Mouse (Mus musculus) frontal cortex, postnatal 10 days (tissue): ENCODE measurements around the gene Kif3a.

Experiments
- DNase-seq, 2 experiments: peaks; one replicate each; pipeline ENCODE4 v3.0.0; 2022; ENCODE audit warnings: low spot score in 2 of 2, mixed read lengths in 1 of 2

The Kif3a gene

DNA sequence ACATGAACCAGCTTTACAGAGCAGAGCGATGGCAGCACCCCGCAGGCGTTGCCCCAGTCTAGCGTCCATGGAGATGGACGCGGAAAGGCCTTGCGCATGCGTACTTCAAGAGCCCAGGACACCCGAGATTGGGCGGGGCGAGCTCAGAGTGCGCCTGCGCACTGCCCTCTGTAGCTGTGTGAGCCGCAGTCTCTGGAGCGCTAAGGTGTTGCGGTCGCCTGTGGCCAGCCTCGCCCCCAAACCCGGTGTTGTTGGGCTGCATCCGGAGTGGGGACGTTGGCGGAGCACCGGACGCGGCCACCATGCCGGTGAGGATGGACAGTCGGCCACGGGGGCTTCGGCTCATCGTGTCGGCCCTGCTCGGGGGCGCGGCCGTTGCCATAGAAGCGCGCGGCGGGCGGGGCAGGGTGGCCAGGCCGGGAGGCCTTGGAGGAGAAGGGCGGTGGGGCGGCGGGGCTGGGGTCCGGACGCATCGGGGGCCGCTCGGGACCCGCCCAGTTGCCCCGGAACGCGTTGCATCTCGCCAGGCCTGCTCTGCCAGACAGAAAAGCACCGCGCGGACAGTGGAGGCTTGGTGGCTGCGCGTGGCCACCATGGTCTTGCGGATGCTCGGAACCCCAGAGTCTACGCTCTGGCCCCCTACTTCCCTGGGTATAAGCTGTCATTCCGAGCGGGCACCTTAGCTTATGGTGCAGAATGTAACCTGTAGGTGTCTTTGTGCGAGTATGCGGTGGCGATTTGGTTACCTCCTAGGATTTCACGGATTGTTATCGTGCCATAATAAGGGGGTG lies at the start of gene Kif3a:
Kif3a (plus strand) TSS at position 156 of the 791 bp plus-strand sequence.
- DNase-seq: peak; percentile 91 to 93

DNA sequence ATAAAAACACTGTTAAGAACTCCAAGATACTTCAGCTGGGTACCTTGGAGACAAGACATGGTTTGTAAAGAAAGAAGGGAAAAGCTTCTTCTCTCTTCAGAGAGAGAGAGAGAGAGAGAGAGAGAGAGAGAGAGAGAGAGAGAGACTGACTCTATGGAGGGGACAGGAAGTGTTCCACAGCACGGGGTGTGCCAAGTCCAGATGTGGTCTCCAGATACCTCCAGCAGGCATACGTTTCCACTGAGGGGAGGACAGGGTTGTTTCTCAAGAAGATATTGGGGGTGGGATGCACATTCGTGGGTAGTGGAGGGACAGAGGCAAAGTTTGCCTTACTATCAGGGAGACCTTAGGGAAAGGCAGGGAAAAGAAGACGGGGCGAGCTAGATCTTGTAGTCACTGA lies 48.4 kb upstream of the Kif3a start:
- no peak for DNase-seq

DNA sequence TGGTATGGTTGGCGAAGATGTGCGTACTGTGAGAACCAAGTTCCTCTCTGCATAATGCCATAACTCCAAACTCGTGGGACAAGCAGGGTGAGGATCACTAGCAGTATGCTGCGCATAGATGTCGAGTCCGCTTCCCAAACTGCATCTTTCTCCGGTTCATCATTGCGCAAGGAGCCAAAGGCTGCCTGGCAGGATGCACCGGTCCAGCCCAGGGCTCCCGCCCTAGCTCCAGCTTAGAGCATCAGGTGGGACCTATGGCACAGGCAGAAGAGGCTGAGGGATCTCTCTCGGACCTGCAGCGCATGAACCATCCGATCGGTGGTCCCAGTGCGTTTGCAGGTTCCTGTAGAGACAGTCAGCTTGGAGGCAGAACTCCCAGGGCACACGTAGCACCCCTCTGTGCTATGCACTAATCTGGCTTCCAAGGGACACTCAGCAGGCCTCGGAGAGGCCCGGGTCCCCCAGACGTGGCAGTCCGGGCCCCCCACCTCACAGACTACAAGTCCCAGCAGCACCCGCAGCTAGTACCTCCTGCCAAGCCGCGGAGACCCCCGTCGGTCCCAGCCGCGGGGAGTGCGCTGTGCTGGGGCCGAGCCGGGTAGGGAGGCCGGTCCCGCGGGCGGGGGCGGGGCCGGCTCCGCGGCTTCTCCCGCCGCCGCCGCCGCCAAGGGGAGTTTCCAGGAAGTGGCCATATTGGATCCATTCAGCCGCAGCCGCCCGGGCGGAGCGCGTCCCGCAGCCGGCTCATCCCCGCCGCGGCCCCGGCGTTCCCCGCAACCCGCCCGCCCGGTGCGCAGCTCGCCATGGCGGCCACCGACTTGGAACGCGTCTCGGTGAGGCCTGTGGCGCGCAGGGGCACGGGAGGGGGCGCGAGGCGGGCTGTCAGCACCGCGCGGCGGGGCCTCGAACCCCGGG lies 47.7 kb upstream of the Kif3a start, which contains the start of gene Sept8:
Sept8 (plus strand) TSS at position 51 of the 915 bp plus-strand sequence.
- peak; percentile 62 to 69 for DNase-seq

DNA sequence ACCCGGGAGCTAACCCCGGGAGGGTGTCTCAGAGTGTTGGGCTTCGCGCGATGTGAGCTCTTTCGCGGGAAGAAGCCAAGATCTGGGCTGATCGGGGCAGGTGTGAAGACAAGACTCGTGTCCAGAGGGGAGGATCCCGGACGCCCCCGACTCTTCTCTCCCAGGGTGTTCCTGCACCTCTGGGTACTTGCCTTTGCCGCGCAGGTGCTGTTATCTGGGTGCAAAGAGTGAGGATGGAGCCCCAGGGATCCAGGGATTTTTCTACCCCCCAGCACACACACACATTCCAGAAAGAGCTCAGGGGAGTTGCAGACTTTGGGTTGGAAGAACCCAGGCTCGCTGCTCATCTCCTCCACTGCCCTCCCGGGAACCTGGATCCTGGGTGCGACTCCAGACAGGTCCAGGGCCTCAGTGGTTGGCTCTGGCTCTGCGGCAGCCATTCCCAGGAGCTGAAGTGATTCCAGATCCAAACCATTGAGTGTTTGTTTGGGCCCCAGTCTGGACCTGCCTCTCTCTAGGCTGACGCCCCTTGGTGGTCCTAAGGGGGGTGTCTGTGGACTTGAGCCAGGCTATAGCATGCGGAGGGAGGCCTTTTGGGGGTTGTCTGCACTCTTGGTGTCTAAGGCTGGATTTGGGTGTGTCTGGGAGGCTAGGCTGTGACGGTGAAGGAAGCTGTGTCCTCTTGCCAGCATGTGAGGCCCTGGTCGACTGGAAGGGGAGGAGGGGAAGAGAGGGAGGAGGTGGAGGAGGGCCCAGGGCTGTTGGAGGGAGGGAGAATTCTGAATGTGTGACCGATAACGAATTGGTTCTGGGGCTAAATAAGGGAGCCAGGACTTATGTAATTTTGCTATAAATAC lies 46.8 kb upstream of the Kif3a start:
- peak; percentile 58 to 74 for DNase-seq

DNA sequence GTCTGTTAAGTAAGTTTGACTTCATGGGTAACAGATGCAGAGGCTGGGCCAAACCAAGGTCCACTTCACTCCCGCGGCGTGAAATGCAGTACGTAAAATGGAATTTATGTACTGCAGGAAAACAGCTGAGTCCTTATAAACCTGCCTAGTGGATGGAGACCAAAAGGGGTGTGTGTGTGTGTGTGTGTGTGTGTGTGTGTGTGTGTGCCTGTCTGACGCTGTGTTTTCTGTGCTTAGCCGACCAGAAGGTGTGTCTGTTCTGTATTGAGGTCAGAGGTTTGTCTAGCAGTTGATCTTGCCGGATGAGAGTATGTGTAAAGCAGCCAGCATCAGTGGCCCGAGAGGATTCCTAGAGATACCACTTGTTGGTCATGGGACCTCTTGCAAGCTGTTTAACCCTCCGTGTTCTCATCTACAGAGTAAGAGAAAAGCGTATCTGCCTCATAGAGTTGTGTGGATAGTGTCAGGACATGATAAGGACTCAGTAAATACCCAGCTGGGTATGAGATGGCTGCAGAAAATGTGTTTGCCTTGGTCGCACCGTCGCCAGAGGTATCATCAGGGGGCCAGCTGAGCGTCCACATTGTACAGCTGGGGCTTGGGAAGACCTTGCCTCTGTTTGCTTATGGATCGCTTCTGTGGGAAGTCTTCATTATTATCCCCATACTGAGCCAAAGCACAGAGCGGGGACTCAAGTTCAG lies 45.9 kb upstream of the Kif3a start:
- no peak for DNase-seq

DNA sequence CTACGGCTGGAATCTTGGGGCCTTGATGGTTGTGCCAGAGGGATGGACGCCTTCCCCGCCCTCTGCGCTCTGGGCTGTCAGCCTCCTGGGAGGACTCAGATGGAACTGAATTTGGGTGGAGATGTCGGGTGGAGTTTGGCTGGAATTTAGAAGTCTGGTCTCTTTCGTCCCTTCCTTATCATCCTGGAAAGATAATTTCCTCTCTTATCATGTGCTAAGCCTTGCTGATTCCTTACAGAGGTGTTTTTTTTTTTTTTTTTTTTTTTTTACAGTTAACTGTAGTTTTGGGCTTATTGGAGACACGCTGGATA lies 45.4 kb upstream of the Kif3a start:
- no peak for DNase-seq

DNA sequence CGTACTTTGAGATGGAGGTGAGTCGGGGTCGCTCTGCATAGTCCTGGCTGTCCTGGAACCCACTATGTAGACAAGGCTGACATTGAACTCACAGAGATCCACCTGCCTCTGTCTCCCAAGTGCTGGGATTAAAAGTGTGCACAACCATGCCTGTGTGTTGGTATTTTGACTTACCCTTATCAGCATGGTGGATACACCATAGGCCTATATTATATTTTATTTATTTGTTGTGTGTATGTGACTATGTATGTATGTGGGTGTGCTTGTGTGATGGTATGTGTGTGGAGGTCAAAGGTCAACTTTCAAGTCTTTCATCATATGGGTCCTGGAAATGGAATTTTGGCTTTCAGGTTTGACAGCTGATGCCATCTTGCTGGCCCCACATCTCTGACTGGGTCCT lies 44.8 kb upstream of the Kif3a start:
- DNase-seq: no peak

DNA sequence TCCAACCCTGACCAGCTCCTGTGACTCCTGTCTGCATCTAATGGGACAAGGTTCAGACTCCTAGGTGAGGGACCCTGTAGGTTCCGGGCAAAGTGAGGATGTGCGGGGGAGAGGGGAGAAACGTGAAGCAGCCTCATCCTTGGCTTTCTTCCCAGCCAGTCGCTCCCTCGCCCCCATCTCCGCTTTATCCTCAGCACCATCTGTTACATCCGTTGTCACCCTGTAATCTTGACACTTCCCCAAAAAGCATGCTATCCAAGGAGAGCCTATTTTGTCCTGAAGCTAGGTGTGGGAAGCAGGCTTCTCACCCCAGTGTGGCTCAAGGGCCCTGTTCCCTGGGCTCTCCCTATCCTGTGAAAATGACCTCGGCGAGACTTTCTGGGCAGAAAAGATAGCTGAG lies 44.2 kb upstream of the Kif3a start:
- DNase-seq: peak; percentile 54 to 62

DNA sequence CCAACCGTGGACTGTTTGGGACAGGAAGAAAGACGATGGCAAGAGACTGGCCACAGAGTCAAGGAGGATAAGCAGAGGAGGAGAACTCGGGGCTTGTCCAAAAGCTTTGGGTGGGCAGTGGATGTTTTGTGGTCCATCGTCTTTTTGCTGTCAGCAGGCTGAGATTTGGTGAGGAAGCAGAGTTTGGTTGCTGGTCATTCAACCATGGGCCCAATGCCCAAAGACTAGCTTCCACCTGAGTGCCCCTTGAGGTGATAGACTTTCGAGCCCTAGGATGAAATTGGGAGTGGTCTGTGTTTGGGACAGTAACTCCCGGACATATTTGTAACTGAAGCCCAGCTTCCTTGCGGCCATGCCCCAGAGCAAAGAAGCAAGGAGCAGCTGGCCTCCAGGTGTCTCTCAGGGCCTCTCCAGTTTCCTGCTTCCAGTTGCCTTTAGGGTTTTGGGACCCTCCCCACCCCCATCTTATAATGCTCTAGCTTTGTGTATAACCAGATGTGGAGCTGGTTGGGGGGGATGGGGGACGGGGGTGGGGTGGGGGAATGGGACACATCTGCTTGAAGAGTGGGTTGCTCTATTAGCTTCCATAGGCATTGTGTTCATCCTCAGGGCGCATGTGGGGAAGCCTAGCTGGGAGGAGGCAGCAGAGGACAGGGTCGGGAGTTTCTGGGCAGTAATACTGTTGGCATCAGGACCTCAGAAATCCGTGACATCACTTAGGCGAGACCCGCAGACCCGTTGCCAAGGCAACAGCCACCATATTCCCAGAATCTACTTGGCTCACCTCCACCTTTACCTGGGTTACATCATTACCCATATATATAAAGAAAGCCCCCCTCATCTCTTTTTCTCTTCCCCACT lies 43.4 kb upstream of the Kif3a start:
- DNase-seq: no peak

DNA sequence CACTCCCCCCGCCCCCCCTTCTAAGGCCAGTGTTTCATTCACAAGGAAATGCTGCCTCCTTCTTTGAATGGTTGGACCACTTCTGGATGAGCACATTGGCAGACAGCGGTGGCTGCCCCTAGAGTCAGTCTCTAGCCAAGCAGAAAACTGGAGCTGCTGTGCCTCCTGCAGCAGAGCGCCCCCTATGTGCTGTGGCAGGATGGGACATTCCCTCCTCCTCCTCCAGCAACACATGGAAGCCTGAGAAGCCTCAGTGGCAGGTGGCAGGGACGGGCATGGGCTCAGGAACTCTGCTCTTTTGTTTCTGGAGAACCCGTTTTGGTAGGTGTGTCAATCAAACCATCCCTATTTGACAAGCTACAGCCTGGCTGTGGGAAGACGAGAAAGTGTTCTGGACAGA lies 42.3 kb upstream of the Kif3a start:
- DNase-seq: peak in 1 of 2 experiments; percentile 37

DNA sequence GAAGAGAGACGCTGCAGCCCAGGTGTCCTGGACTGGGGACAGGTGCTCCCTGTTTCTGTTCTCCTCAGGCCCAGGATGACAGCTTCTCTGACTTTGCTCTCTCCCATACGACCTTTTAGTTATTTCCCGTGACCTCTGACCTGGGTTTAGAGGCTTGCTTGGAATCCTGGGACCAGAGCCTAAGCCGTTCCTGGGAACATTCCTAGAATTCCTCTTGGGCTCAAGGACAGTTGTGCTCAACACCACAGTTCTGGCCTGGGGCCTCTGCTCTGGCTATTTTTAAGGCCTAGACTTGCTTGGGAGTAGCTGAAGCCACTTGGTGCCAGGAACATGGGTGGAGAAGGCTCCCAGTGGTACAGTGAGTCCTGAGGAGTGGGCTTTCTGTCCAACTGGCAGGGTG lies 41.7 kb upstream of the Kif3a start:
- DNase-seq: no peak

DNA sequence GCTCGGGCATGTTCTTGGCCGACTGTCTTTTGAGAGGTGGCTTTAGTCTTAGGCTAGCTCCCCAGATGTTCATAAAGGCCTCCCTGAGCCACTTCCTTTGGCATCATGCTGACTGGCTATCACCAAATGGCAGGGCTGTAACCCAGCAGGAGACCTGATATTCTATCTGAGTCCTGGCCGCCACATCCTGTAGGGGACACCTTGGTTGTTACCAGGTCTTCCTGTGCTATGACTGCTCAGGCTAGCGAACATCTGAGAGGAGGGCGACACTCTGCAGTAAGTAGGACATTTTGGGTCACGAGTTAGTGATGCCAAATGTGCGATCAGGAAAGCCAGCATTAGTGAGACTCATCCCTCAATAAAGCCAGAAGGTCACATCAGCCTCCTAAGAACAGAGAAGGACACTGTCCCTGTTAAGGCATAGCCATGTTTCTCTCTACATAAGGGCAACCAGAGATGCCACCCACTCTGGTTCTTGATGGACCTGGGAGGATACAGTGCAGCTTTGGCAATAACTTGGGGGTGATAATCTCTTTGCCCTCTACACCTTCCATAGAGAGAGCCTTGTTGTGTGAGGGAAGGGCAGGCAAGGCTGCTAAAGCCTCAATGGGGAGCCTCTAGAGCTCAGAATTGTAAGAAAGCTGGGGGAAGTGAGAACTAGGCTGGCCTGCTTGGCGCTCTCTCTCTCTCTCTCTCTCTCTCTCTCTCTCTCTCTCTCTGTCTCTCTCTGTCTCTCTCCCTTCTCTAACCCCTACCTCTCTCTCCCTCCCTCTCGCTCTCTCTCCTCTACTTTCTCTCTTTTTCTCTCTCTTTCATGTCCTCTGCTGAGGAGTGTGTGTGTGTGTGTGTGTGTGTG lies 38.6 kb upstream of the Kif3a start:
- DNase-seq: no peak

DNA sequence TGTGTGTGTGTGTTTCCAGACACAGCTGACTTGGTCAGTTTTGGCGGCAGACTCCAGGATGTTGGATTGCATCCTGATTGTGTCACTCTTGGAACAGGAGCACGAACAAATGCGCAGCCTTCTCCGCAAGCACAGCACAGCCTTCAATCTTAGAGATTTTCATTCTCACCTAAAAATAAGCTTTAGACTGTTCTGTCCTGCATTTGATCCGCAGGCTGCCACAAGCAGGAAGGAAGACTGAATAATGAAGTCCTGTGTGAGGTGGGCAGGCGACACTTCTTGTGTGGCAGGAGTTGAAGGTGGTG lies 38.0 kb upstream of the Kif3a start:
- no peak for DNase-seq

DNA sequence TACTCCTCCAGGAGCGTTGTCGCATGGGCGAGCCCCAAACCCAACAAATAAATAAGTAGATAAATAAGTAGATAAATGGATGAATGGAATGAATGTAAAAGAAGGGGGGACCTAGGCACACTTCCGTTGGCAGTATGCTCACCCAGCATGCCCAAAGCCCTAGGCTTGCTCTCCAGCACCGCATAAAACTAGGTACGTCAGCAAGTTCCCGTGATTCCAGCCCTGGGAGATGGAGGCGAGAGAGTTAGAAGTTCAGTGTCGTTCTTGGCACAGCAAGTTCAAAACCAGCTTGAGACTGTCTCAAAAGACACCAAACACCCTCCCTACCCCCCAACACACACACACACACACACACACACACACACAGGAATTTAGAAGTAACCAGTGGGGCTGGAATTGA lies 37.2 kb upstream of the Kif3a start:
- no peak for DNase-seq

DNA sequence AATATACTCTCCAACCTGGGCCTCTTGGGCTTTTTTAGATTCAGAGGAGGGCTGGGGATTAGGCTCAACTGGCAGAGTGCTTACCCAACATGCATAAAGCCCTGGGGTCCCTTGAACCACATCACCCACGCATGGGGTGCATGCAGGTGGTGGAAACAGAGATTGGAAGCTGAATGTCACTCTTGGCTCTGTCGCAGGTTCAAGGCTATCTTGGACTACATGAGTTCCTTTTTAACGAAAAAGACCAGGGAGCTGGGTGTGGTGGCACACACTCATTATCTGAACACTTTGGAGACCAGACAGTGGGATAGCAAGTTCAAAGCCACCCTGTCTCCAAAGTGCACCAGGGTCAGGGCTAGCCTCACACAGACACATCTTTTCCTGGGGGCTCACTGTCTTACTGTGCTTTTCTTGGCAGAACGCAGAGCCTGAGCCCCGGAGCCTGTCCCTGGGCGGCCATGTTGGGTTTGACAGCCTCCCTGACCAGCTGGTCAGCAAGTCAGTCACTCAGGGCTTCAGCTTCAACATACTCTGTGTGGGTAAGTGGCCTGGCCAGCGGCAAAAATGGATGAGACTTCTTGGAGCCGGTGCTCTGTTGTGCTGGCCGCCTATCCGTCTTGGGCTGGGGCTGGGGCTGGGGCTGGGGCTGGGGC lies 35.5 kb upstream of the Kif3a start:
- no peak for DNase-seq

DNA sequence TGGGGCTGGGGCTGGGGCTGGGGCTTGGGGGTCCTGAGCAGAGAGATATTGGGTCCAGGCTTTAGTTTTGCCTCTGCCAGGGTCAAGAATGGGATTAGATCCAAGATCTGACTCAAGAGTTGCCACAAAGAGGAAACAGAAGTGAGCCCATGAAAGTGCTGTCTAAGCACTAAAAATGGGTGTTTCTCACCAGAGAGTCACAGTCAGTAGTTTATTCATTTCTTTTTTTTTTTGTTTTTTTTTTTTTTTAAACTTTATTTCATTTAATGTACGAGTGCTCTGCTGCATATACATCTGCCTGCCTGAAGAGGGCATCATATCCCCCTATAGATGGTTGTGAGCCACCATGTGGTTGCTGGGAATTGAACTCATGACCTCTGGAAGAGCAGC lies 35.0 kb upstream of the Kif3a start:
- no peak for DNase-seq

DNA sequence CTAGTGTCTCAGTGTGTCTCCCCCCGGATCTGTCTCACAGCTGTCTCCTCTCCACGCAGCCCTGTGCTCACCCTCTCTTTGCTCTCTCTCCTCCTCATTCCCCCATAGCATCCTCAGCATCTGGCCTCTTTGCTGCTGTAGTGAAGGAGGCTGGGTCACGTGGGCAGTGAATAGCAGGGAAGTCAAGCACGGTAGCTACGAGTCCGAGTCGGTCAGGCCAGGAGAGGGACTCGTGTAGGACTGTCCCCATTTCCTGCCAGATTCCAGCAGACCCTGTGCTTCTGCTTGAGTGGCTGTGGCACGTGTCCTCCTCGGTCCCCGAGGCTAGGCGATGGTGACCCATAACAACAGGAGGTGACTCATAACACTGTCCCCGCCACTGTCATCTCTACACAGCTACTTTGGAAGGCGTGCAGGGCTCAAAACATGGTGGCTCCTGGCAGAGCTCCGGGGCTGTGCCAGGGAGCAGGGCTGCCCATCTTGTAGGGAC lies 28.1 kb upstream of the Kif3a start:
- no peak for DNase-seq

DNA sequence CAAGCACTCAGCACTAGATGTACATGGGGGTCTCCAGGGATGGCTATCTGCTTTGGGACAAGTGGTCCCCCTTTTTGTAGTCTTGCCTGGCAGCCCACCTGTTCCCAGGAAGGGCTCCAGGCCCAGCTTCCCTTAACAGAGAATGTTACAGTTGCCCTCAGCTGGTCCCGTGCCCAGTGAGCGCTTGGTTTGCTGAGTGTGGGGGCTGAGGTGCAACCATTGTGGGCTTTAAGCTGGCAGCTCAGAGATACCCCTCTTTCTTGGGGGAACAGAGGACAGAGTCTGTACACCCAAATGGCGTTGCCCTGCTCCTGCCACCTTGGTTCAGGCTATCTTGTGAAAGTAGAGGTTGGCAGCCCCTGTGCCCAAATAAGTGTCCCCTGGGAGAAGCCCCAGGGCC lies 26.8 kb upstream of the Kif3a start:
- DNase-seq: no peak

DNA sequence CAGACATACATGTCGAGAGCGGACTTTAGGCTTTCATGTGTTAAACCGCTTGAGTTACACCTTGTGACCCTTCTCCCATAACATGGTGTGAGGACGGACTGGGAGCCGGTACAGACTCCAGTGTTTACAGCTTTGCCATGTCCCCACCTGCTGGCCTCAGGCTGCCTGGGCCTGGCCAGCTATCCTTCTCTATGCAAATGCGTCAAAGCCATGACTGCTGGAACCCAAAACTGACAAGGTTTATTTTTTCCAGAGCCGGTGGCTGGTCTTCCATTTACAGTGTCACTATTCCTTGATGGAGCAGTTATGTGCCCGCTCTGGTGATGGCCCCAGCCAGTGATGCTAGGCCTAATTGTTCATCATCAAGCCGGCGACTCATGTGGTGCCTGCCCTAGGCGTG lies 26.0 kb upstream of the Kif3a start:
- DNase-seq: no peak
